Mouse (Mus musculus): ENCODE measurements around the gene Mlec.
"Not testable (repeated sequence)": the region's sequence is repeated elsewhere in the genome, so short reads cannot be mapped to it uniquely, and the experiment has no call there.

Gene Mlec

DNA sequence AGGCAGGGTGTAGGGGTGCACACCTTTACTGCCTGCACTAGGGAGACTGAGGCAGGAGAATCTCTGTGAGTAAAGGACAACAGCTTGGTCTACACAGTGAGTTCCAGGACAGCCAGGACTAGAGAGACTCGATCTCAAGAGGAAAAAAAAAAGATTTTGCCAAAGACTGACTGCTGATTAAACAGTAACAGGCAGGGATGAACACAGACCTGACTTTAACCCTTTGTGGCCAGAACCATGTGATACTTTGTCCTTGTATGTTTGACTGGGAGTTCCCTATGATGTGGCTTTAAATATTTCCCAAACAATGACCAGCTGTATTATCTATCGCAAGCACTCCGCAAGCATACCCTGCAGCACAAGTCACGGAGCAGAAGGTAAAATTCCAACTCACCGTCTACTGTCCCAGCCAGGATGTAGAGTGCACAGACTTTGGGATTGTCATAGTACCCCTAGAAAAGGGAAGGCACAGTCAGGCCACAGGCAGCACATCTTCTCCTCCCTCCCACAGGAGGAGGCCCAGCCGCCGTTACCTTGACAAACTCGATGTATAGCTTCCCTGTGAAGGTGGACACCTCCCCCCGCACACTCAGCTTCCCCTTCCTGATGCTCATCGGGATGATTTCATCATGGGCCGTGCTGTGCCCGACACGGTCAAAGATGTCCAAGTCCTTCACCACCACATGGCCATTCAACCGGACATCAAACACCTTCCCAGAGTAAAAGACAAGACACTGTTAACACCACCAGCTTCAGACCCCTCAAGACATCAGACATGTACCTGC is 8.1 kb downstream of the Mlec start:
- no peak for DNase-seq

DNA sequence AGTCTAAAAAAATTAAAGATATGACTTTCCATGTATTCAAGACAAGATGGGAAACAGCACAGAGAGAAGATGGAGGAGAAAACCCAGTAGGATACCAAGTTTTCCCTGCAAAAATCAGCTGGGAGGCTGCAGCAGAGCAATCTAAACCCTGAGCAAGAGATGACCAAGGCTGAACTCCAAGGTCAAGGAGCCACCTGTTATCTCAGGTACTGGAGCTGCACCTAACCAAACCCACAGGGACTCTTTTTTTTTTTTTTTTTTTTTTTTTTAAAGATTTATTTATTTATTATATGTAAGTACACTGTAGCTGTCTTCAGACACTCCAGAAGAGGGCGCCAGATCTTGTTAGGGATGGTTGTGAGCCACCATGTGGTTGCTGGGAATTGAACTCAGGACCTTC is 9.1 kb downstream of the Mlec start:
- not testable (repeated sequence) for DNase-seq

DNA sequence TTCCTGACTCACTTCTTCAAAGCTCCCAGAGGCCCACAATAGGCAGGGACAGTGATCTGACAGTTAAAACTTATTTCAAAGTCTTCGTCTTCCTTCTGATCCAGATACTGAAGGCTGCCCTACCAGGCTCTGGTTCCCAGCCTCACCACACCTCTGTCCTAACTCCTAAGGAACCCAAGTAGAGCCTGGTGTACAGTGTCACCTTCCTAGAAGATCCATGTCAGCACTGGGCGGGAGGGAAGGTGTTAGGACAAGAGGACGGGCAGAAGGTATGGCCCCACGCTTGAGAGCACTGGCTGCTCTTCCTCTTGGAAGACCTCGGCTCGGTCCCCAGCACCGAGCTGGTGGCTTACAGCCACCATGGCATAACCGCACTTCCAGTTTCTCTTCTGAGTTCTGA is 9.6 kb downstream of the Mlec start:
- DNase-seq: no peak

DNA sequence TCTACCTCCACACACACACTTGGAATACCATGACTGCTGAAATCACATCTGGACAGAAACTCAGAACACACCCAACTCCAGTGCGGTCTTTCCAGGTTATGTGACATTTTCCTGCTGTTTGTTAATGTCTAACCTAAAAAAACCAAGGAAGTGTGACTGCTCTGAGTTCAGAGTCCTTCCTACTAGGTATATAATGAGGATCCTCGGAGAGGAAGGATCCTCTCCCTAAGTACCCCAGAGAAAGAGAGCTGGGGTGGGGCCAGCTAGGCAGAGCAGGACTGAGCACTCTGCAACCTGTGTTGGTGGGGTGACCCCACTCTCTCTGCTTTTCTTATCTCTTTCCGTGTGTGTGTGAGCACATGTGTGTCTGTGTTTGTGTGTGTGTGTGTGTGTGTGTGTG is 10.6 kb downstream of the Mlec start:
- DNase-seq: no peak

DNA sequence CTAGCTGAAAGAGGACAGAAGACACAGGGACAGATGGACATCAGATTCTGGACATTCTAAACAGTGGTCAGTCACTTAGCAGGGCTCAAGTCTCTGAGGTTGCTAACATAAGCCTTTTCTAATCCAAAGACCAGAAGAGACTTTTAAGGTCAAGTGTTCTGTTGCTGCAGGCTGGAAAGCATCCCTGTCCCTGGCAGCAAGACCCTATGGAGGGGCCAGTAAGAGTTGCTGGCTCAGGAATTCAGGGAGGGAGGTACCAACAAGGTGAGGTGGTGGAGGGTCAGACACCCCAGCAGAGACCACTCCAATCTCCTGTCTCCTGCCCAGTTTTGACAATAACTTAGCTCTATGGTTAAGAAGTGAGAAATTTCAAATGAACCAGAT is 11.2 kb downstream of the Mlec start:
- DNase-seq: no peak

DNA sequence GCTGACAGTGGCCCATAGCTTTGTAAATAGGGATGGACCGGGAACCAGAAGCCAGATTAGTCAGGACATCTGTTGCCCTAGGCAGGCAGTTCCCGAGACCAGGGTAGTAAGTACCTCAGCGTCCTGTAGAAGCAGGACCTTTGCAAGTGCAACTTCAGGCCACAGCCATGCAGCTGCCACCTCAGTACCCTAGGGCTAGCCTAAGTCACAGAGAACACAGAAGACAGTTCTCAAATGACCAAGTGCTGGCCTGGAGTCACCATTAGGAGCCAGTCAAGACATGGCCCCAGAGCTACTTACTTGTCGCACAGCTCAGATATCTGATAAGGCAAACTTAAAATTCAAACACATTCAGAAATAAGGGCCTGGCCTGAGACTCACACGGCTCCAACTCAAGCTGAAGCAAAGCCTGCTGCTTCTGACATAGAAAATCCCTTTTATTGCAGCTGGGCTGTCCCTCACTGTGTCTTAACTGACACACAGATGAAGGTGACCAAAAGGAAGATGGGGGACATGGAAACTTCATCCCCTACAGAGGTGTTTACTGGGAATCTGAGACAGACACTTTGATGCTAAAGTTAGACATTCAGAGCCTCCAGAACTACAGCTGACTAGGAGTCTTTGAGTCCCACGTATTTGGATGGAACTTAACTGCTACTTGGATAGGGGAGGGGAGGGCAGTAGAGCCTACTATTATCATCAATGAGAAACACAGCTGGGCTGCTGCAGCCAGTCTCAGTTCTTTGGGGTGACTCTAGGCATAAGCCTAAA is 11.8 kb downstream of the Mlec start:
- DNase-seq: no peak

DNA sequence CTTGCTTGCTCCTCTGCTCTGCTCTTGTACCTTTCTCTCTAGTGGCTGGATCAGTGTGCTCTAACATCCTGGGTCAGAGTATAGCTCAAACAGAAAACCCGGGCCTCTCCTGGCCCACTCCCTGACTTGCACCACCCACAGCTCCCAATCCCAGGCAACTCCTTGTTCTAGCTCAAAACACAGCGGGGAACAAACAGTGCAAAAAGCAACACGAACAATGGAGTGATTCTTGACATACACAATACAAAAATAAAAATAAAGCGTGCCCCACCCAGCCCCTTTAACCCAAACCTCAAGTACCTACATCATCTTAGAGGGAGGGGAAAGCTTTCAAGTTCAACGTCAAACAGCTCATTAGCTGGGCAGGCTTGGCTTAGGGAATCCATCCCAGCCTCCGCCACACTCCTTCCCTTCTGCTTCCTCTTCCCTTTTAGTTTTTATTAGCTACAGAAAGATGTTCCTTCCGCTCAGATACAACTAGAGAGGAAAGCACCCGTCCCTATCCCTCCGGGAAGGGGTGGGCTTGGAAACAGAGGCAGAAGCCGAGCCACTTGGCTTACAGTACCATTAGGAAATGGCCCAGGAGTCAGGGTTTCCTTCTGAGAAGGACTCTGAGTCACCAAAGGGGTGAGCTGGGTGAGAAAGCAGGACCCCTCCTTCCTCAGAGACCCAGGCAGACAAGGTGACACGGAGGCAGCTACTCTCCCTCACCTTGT is 12.6 kb downstream of the Mlec start:
- DNase-seq: no peak

DNA sequence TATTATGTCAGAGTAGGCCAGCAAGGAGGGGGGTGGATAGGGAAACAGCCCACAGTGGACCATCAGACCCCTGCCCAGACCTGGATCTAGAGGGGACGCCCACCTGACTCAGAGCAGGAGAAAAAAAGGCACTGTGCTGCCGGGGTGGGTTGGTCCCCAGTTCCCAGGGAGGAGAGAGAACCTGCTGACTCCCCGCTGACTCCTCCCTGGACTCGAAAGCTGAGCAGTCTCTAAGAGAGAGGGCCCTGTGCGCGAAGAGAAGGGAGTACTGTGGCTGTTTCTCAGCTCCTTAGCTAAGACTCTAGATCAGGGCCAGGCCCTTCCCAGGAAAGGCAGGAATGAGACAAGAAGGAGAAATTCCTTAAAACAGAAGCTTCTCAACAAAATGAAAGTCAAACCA is 13.5 kb downstream of the Mlec start:
- no peak for DNase-seq

DNA sequence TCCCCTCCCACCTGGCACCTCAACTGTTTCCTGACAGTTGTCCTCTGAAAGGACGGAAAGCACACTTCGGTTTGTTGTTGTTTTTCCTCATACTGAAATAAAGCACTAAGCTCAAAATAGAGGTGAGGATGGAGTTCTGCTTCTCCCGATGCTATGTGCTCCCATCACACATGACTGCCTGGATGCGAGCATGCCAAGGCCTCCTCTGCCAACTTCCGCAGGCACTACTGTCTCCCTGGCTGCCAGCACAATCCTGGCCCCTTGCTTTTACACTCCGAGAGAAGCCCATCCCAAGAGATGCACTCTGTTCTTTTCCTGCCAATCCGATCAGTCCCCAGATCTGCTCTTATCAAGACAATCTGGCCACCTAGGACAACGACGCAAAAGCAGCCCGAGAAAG is 14.4 kb downstream of the Mlec start:
- DNase-seq: no peak

DNA sequence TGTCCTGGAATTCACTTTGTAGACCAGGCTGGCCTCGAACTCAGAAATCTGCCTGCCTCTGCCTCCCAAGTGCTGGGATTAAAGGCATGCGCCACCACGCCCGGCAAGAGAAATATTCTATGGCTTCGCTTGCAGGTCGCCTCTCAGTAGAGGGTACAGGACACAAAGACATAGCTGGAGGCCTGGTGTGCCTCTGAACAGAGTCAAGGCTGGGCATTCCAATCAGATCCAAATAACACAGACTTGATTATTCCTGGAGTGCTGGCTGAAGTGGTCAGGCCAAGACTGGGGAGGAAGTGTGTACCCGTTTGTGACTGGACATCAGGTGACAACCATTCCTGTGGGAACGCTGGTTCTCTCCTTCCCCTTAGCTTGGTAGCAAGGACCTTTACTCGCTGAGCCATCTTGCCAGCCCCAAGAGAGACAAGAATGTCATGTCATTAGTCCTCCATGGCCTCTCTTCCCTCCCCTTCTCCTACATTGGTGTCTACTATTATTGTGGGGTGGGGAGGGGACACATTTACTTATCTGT is 15.7 kb downstream of the Mlec start:
- DNase-seq: no peak

DNA sequence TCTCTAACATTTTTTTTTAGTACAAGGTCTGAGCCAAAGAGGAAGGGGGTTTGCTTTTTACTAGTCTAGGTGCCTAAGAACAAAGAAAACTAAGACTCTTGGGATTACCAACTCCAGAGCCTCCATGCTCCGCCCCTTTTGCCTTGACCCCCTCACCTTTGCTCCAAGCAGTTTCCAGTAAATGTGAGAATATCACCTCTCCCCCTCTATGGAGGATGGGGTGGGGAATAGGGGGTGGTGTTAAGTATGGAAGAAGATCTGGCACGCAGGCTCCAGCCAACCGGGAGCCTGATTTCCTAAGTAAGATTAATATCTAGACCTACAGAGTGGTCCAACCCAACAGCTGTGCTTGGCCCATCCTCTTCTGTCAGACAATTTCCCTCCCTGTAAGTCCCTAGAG is 17.3 kb downstream of the Mlec start:
- DNase-seq: no peak

DNA sequence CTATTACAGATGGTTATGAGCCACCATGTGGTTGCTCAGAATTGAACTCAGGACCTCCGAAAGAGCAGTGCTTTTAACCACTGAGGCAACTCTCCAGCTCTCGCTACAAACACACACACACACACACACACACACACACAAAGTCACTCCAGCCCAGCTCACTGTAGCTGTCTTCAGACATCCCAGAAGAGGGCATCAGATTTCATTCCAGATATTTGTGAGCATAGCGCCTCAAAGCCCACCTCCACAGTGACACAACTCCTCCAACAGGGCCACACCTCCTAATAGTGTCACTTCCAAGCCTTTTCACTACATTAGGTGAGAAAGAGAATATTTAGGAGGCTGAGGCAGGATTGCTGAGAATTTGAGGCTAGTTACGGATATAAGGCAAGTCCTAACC is 18.9 kb downstream of the Mlec start:
- no peak for DNase-seq

DNA sequence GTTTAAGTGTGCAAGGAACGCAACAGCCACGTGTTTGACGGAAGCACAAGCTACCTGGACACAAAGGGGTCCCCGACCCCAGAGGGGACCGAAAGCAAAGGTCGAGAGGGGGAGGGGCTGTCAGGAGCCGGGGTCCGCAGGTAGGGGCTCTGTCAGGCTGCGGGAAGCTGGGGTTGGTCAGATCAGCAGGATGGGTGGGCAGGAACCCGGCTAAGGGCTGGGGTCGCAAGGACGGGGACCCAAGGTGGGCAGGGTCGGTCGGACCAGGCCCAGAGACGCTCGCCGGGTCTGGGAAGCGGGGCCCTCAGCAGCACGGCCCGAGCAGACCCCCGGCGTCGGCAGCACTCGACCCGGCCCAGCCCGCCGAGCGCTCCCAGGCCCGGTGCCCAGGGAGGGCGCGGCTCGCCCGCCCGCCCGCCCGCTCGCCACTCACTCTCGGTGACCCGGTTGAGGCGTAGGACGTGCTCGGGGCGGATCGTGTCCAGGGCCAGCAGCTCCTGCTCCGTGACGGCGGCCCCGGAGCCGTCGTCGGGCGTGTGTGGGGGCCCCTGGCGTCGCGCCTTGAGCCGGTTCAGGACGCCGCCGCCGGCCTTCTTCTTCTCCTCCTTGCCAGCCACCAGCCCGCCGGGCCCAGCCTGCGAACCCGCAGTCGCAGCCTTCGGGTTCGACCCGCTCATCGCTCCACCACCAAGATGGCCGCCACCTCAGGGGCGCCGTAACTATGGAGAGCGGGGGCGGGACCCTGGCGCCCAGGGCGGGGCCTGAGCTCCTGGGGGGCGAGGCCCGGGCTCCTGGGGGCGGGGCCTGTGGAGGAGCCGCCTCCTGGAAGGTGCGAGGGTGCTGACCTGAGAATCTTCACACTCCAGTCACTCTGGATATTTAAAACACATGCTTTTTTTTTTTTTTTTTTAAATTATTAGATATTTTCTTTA is 23.5 kb downstream of the Mlec start, which contains the start of gene Unc119b:
Unc119b (minus strand) TSS at position 742 of the 932 bp plus-strand sequence.
- peak; percentile 84 for DNase-seq

DNA sequence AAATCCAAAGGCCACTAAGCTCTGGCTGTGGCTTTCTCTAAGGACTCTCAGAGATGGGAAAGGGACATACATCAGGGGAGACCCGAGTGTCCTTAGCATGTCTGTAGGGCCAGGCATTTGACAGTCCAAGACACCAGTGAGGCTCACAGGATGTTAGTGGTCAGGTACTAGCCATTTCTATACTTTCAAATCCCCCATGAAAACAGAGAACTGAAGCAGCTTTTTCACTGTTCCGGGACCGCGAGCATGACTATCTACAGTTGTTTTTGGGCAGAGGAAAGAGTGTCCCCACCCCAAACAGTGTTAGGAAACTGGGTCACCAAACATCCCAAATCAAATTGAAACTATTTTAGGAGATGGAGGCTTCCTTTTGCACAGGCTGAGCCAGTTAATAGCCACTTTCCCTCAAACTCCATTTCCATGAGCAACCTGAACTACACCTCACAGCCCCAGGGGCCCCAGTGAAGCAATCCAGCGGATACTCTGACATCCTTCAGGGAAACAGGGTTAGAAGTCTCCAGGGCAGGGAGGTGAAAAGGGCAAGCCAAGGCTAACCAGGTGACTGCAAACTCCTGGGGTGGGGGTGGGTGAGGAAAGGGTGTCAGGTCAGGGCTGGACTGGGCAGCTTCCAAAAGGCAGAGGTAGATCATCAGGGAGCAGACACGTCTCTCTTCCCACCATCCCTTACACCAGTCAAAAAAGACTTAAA is 24.5 kb downstream of the Mlec start:
- DNase-seq: no peak

DNA sequence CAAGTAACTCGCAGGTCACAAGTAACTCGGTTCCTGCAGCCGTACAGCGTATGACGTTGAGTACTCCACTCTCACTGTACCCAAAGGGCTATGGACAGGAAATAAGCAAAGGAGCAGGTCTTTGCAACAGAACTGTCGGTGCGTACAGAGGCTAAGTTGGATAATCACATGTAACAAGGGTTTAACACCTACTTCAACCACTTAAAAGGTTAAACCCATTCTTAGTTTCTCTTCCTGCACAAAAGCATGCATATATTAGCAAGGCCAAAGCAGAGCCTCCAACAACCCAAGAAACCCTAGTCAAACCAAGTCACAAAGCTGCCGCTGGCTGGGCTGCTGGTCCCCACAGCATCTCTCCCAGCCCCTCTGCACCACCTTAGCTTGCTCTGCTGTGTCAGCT is 25.5 kb downstream of the Mlec start:
- no peak for DNase-seq

DNA sequence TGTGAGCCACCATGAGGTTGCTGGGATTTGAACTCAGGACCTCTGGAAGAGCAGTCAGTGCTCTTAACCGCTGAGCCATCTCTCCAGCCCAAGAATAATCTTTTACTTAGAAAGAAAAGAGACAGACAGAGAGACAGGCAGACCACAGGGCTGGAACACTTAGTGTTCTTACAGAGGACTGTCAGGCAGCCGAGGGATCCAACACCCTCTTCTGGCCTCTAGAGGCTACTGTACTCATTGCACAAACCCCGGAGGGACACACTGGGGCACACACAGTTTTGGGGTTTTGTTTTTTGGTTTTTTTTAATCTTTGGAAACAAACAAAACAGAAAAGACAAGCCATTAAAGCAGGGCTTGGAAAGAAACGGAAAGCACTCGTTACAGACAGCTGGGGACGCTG is 28.7 kb downstream of the Mlec start:
- DNase-seq: no peak

DNA sequence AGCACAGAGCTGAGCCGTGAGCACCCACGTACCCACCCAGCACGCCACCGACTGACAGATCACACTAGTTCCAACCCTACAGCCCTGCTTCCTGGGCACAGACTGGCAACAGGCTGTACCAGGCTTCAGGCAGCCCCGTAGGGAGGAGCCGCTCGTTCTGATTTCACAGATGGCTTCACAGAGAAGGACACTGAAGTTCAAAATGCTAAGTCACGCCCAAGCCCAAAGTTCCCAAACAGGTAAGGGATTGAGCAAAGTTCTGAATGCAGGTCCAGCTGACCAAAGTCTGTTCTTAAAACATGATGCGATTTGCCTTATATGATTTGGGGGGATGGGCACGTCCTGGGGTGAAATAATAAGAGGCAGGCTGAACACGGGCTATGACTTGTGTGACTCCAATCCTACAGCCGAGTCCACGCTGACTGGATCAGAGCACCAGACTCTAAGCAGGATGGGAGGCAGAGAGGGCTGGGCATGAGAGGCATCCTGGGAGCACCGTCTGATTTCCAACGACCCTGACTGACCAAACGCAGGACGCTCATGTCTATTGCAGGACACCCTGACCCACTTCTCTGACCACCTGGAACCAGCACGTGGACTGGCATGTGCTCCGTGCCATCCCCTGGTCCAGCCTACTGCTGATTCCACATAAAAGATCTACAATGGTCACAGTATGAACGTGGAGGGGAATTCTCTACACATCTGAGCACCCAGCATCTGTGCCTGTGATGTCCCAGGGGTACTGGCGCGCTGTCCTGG is 30.4 kb downstream of the Mlec start:
- DNase-seq: no peak

DNA sequence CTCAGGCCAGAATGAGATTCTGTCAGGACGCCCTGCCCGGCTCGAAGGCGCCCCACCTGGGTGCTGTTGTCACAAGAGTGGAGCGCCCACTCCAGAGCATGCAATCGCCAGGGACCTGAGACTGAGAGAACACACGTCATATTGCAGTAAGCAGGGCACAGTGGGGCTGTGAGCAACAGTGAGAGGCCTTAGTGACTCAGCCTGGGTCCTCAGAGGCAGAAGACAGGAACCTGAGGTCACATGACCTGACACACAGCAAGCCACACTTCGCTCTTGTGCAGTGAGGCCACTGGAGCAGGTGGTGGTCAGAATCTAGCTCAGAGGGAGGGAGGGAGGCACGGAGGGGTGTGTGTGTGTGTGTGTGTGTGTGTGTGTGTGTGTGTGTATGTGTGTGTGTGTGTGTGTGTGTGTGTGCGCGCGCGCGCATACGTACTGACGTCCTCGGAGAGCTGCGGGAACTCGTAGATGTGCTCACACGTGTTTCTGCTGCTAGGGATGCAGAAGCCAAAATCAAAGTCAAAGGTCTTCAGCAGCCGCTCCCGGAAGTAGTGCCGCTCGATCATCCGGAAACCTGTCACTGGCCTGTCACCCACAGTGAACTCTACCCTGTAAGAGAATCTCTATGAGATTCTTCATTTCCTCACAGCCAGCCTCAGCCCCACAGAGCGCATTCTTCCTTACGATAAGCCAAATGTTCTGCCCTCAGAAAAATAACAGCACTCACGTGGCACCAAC is 31.2 kb downstream of the Mlec start:
- no peak for DNase-seq

DNA sequence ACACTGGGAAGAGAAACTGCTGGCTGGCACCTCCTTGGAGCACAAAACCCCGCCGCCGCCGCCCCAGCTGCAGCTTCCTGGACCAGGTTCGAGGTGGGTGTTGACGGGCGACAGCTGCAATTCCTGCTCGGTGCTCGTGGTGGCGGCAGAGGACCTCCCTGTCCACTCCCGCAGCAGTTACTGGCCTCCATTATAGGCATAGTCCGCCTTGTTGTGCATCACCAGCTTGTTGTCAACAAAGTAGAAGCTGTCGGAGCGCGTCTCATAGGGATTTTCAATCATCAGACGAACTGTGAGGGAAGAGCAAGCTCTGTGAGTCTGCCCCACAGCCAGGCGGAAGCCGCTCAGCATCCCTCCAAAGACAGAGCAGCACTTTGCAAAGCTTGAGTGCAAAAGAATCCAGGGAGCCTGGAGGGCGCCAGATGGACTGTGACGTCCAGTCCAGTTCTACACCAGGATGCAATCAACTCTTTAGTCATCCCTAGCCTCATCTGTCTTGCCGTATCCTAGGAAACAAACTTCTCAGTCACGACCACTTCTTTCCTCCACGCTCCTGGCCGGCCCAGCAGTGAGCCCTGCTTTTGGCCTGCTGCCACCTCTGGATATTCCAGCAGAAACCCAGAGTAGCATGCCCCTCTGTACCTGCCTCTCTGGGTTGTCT is 32.6 kb downstream of the Mlec start:
- peak; percentile 84 for DNase-seq

DNA sequence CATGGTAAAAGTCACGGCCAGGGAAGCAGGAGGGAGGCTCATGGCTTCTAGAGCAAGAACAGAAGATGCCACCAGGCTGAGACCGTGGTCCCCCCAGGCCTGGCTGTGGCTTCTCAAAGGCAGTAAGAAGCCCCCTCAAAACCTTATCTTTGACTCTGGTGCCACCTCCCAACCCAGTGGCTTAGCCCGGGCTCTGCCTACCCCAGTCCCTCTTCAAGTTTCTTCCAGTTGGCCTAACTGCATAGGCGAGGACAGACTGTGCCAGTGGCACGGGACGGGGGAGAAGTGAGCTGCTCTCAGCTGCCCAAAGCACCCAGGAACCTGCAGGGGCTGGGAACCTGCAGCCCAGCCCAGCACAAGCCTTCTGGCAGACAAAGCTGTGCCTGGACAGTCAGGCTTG is 33.3 kb downstream of the Mlec start:
- no peak for DNase-seq
